Mouse (Mus musculus): ENCODE measurements at regions not wholly inside any gene's neighbourhood (a gene's known extent, or its start where the extent isn't known, plus 50 kb on each side); places are given as distances from the start of the nearest gene placed in this dataset.

GRCm38 (mm10) chr3:41162514-41162913, 79.7 kb upstream of the Pgrmc2 start:
- no peak for DNase-seq (ENCODE audit: extremely low spot score in 1 of 2, low spot score in 1 of 2)

GRCm38 (mm10) chr3:41160648-41161047, 77.8 kb upstream of the Pgrmc2 start:
- no peak for DNase-seq (ENCODE audit: extremely low spot score in 1 of 2, low spot score in 1 of 2)

- DNase-seq (ENCODE audit: extremely low spot score in 1 of 2, low spot score in 1 of 2): no peak
These were observed 75.6 kb upstream of the Pgrmc2 start for GRCm38 (mm10) chr3:41158314-41158973.

GRCm38 (mm10) chr3:41157428-41157827, 74.6 kb upstream of the Pgrmc2 start:
- DNase-seq (ENCODE audit: extremely low spot score in 1 of 2, low spot score in 1 of 2): no peak

GRCm38 (mm10) chr3:41156562-41156961, 73.7 kb upstream of the Pgrmc2 start:
- DNase-seq (ENCODE audit: extremely low spot score in 1 of 2, low spot score in 1 of 2): no peak

GRCm38 (mm10) chr3:41155132-41155760, 72.4 kb upstream of the Pgrmc2 start:
- no peak for DNase-seq (ENCODE audit: extremely low spot score in 1 of 2, low spot score in 1 of 2)

GRCm38 (mm10) chr3:41154402-41154801, 71.6 kb upstream of the Pgrmc2 start:
- DNase-seq (ENCODE audit: extremely low spot score in 1 of 2, low spot score in 1 of 2): no peak

- no peak for DNase-seq (ENCODE audit: extremely low spot score in 1 of 2, low spot score in 1 of 2)
These were observed 69.1 kb upstream of the Pgrmc2 start for GRCm38 (mm10) chr3:41151989-41152388.

- DNase-seq (ENCODE audit: extremely low spot score in 1 of 2, low spot score in 1 of 2): no peak
These were observed 57.5 kb upstream of the Pgrmc2 start for GRCm38 (mm10) chr3:41140391-41140790.

- no peak for DNase-seq (ENCODE audit: extremely low spot score in 1 of 2, low spot score in 1 of 2)
These were observed 55.1 kb upstream of the Pgrmc2 start for GRCm38 (mm10) chr3:41137931-41138330.

- no peak for DNase-seq (ENCODE audit: extremely low spot score in 1 of 2, low spot score in 1 of 2)
These were observed 50.0 kb upstream of the Pgrmc2 start for GRCm38 (mm10) chr3:41132889-41133288.

Data from layer of hippocampus, postnatal 25 days (tissue).